Mouse (Mus musculus) stomach, embryonic 14.5 days (tissue): ENCODE data around the gene Bach1. TPM values are rescaled to one million over a fixed set of nuclear protein-coding genes. Genes with fewer than 3 reads are reported as not detected.

ENCODE experiments used
- ATAC-seq: fragments of 200-750 bp; cut with Nextera tagmentation; 2 replicates; pipeline ENCODE4 v1.8.0; 2017; ENCODE audit warnings: low read depth, moderate TSS enrichment; ENCODE audit not compliant: insufficient number of reproducible peaks, insufficient read depth, low FRiP score
- H3K27ac ChIP-seq: fragments of 300-500 bp; sonication (generic); 2 replicates; pipeline ENCODE4 v1.5.1; 2014; ENCODE audit warnings: mild to moderate bottlenecking, low read length, moderate library complexity, mixed read lengths
- H3K27me3 ChIP-seq: fragments of 300-500 bp; sonication (generic); 2 replicates; pipeline ENCODE4 v1.6.1; 2014; ENCODE audit warnings: low read length, control low read depth, mixed read lengths; ENCODE audit not compliant: control insufficient read depth, insufficient read depth
- H3K36me3 ChIP-seq: fragments of 300-500 bp; sonication (generic); 2 replicates; pipeline ENCODE4 v1.6.1; 2014; ENCODE audit warnings: mild to moderate bottlenecking, control low read depth, low read length, moderate library complexity, mixed read lengths; ENCODE audit not compliant: control insufficient read depth, insufficient read depth
- H3K4me1 ChIP-seq: fragments of 300-500 bp; sonication (generic); 2 replicates; pipeline ENCODE4 v1.6.1; 2014; ENCODE audit warnings: low read length, control low read depth, mixed read lengths; ENCODE audit not compliant: control insufficient read depth, insufficient read depth
- H3K4me2 ChIP-seq: fragments of 300-500 bp; sonication (generic); replicated peaks from 2 replicates; pipeline ENCODE4 v1.6.1; 2014; ENCODE audit warnings: low read depth, low read length, control low read depth
- H3K4me3 ChIP-seq: fragments of 300-500 bp; sonication (generic); 2 replicates; pipeline ENCODE4 v1.5.1; 2014; ENCODE audit warnings: low read depth, low read length, control low read depth
- H3K9ac ChIP-seq: fragments of 300-500 bp; sonication (generic); replicated peaks from 2 replicates; pipeline ENCODE4 v1.6.1; 2014; ENCODE audit warnings: low read depth, mild to moderate bottlenecking, control low read depth, low read length, moderate library complexity, mixed read lengths
- H3K9me3 ChIP-seq: fragments of 300-500 bp; sonication (generic); 2 replicates; pipeline ENCODE4 v1.6.1; 2016; ENCODE audit warnings: low read depth, low read length, control low read depth; ENCODE audit not compliant: control insufficient read depth
- WGBS: fragments of 180-500 bp; shearing (Covaris S2); extraction: QIAGEN DNeasy Blood & Tissue Kit; methylation state at CpG from one replicate; pipeline ENCODE4 v1.1.7; 2014; 5-methylcytosine and 5-hydroxymethylcytosine counted together
- polyA plus RNA-seq: library from polyadenylated mRNA; unstranded; fragments of >200 nt; fragmentation: Nextera tagmentation; extraction: Ambion mirVana; gene quantifications from 2 replicates; pipeline ENCODE4 v1.2.1, GENCODE M21; 2014

The Bach1 gene
- polyA plus RNA-seq, 1 experiment from 2014 or later, result 16.2 TPM

DNA sequence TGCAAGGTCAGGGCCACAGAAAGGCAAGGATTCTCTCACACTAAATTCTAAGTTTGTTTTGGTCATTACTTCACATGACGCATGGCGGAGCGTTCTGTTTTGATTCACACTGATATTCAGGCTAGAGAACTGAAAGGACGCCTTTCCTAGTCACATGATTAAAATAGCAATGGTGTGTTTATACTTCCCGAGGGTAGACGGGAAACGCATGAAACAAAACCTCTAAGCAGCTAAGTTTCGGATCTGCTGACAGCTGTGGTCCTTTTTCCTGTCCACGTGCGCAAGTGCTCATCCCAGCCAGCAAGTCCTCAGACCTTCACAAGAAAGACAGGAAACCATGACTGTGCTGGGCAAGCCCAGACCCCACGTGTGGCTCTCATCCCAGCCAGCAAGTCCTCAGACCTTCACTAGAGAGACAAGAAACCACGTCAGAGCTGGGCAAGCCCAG, 37.7 kb upstream of the Bach1 start:
- Histone ChIP-seq H3K4me3 (no peak overlapping the region), H3K27ac (peak overlapping the region; percentile 4; the same call in 1 of the 2 replicates), H3K4me2 (peak overlapping the region; percentile 28), H3K9me3 (no peaks in the 10 kb centered on the region), H3K27me3 (no peaks in the 10 kb centered on the region), H3K4me1 (peaks cover 3% of the 10 kb centered on the region; the same call in 1 of the 2 replicates), H3K9ac (no peak overlapping the region), H3K36me3 (no peaks in the 10 kb centered on the region)
- peak; percentile 76; the same call in 1 of the 2 replicates for ATAC-seq
- 33% methylated on average over 12 of the region's 12 CpGs for WGBS

DNA sequence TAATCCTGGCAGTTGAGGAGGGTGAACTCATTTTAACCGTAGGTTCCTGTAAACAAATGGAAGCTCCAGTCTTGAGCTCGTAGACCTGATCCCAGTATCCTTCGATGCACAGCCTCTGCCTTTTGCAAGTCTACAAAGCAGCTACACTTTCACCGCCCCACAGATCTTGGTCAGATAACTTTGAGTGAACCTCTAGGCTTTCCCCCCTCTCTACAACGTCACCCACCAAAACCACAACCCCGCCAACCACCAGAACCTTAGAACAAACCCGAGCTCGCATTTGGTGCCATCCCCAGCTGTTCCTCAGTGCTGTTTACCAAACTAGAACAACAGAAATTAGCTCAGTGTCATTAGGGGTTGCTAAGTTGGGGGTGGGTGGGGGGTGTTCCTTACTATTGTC, 37.1 kb upstream of the Bach1 start:
- 68% methylated on average over 8 of the region's 8 CpGs for WGBS
- H3K27me3 ChIP-seq, result no peaks in the 10 kb centered on the region
- H3K9ac ChIP-seq, result no peak overlapping the region

DNA sequence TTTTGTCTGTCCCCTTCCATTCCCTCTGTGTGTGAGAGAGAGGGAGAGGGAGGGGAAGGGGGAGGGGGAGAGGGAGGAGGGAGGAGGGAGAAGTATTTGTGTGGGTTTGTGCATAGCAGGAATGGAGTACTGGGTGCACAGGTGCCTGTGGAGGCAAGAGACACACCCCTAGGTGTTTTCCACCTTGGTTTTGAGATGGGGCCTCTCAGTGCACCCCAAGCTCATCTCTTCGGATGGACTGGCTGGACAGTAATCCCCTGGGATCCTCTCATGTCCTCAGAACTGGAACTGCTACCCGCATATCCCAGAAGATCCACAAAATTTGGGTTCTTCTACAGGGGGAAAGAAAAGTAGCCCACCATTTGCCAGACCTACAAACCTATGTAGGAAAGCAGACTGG, 36.2 kb upstream of the Bach1 start:
- Histone ChIP-seq H3K9ac (no peak overlapping the region), H3K9me3 (no peaks in the 10 kb centered on the region), H3K4me2 (no peak overlapping the region), H3K4me1 (peaks cover 3% of the 10 kb centered on the region; the same call in 1 of the 2 replicates), H3K27ac (no peak overlapping the region), H3K27me3 (no peaks in the 10 kb centered on the region), H3K36me3 (no peaks in the 10 kb centered on the region), H3K4me3 (no peak overlapping the region)
- WGBS, result 94% methylated on average over 2 of the region's 2 CpGs
- no peak for ATAC-seq

More for the DNA sequence above, 37.1 kb upstream of the Bach1 start:
- Histone ChIP-seq H3K36me3 (no peaks in the 10 kb centered on the region), H3K4me1 (peaks cover 3% of the 10 kb centered on the region; the same call in 1 of the 2 replicates), H3K4me3 (no peak overlapping the region), H3K27ac (no peak overlapping the region), H3K4me2 (peak overlapping the region; percentile 28), H3K9me3 (no peaks in the 10 kb centered on the region)
- ATAC-seq, result no peak

DNA sequence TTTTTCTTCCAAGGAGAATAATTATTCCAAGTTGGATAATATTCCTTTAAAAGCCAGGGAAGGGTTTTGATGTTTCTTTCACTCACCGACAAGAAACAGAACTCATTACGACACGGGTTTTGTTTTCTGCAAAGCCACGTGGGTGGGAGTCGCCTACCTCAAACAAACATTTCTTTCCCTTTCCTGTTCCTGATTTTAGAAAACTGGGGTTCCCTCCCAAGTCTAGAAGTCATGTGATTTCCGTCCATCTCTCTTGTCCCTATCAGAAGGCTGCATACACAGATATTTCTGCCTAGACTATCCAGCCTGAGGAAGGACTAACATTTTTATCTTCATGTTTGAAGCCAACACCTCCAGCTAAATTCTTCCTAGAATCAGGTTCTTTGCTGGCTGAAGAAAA, 34.9 kb upstream of the Bach1 start:
- WGBS, result 64% methylated on average over 6 of the region's 6 CpGs
- no peaks in the 10 kb centered on the region for H3K36me3 ChIP-seq
- ATAC-seq, result no peak
- no peaks in the 10 kb centered on the region for H3K27me3 ChIP-seq
- H3K9me3 ChIP-seq, result no peaks in the 10 kb centered on the region
- no peak overlapping the region for H3K4me2 ChIP-seq
- H3K4me1 ChIP-seq, result peaks cover 3% of the 10 kb centered on the region; the same call in 1 of the 2 replicates
- H3K4me3 ChIP-seq, result no peak overlapping the region
- H3K27ac ChIP-seq, result no peak overlapping the region
- no peak overlapping the region for H3K9ac ChIP-seq

DNA sequence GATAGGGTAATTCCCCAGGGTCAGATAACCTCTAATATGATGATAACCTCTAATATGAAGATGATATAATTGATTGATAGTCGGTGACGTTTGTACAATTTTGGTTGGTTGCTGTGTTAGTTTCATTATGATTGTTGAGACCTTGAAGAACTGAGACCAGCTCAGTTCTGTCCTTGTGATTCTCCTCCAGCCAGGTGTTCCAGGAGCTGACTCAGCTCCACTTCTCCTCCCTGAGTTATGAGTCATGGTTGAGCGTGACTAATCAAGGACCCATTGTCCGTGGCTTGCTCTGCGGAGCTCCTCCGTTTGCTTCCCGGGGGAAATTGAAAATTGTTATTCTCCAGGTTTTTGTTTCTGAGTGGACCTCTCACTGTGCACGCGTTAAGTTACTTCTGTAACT, 33.5 kb upstream of the Bach1 start:
- Histone ChIP-seq H3K4me3 (no peak overlapping the region), H3K4me2 (no peak overlapping the region), H3K9ac (no peak overlapping the region), H3K27me3 (no peaks in the 10 kb centered on the region), H3K4me1 (peaks cover 3% of the 10 kb centered on the region; the same call in 1 of the 2 replicates), H3K9me3 (no peaks in the 10 kb centered on the region), H3K27ac (no peak overlapping the region), H3K36me3 (no peaks in the 10 kb centered on the region)
- 68% methylated on average over 9 of the region's 9 CpGs for WGBS
- ATAC-seq, result no peak

DNA sequence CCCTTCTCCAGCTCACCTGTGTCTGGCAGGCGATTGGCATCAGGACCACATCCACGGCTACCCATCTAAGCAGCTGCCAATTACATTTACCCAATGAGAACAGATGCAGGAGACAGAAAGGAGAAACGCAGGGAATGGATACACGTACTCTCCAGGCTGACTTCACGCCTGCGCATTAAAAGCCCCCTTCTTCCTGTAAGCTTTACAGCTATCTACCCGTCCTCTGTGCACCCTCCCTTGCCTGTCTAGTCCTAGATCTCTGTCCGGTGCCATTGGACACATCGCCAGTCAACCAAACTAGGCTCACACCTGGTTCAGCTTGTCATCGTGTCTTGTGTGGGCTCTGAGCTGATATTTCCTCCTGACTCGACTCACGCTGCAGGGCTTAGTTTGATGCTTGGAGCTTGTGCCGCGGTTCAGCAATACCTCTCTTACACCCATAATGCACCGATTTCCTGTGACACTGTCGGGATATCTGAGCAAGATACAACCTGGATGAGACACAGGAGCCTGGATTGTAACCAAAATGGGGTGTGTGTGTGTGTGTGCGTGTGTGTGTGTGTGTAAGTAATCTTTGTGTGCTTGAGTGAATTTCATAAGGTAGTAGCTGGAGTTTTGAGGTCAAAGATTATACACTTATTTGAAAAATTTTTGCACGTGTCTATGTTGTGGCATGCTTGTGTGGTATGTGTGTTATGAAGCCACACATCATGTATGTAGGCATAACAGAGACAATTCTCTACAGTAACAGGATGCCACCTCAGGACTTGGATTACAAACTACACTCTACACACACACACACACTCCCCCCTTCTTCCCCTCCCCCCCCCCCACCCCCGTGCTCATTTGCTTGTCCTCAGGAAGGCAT, 32.8 kb upstream of the Bach1 start:
- no peak overlapping the region for H3K9ac ChIP-seq
- H3K27me3 ChIP-seq, result no peaks in the 10 kb centered on the region
- no peak overlapping the region for H3K27ac ChIP-seq
- no peaks in the 10 kb centered on the region for H3K36me3 ChIP-seq
- ATAC-seq, result no peak
- no peak overlapping the region for H3K4me3 ChIP-seq
- peaks cover 3% of the 10 kb centered on the region; the same call in 1 of the 2 replicates for H3K4me1 ChIP-seq
- no peak overlapping the region for H3K4me2 ChIP-seq
- 81% methylated on average over 19 of the region's 19 CpGs for WGBS
- no peaks in the 10 kb centered on the region for H3K9me3 ChIP-seq

DNA sequence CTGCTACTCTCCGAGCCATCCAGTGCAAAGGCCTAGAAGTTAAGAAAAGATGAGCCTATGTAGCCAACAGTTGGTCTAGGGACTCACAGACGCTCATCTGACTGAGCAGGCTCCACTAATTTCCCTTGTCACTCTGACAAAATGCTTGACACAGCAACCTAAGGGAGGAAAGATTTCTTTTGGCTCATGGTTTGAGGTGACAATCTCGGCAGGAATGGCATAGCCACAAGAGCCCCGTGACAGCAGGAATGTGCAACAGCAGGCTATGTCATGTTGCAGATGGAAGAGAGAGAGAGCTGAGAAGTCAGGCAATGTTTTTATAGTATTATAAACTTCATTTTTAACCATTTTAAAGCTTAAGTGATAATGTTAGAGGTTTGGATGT, 32.1 kb upstream of the Bach1 start:
- WGBS, result 81% methylated on average over 4 of the region's 4 CpGs

DNA sequence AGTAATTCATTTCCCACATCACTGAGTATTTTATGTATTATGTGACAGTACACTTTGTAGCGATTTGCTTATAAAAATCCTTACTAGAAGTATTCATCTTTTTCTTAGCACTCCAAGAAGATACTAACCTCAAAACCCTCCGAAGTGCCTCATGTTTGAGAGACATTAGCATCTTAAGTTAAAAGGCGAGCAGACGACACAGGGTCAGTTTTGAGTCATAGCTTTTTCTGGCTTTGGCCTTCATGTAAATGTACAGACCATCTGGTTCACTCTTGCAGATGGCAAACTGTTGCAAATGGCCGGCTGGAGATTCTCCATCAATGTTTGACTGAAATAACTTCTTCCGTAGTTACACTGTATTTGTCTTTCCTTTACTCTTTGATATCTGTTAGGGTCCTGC, 30.7 kb upstream of the Bach1 start:
- Histone ChIP-seq H3K36me3 (no peaks in the 10 kb centered on the region), H3K9ac (no peak overlapping the region), H3K4me3 (no peak overlapping the region), H3K9me3 (no peaks in the 10 kb centered on the region), H3K4me1 (no peaks in the 10 kb centered on the region), H3K27me3 (no peaks in the 10 kb centered on the region), H3K4me2 (no peak overlapping the region), H3K27ac (no peak overlapping the region)
- no peak for ATAC-seq
- 68% methylated on average over 6 of the region's 6 CpGs for WGBS

More for the DNA sequence above, 32.1 kb upstream of the Bach1 start:
- Histone ChIP-seq H3K4me1 (no peaks in the 10 kb centered on the region), H3K9me3 (no peaks in the 10 kb centered on the region), H3K9ac (no peak overlapping the region), H3K36me3 (no peaks in the 10 kb centered on the region), H3K27ac (no peak overlapping the region), H3K27me3 (no peaks in the 10 kb centered on the region), H3K4me2 (no peak overlapping the region), H3K4me3 (no peak overlapping the region)
- no peak for ATAC-seq
